ENCODE assay signal across 15 mouse cellular contexts in the genomic region with DNA sequence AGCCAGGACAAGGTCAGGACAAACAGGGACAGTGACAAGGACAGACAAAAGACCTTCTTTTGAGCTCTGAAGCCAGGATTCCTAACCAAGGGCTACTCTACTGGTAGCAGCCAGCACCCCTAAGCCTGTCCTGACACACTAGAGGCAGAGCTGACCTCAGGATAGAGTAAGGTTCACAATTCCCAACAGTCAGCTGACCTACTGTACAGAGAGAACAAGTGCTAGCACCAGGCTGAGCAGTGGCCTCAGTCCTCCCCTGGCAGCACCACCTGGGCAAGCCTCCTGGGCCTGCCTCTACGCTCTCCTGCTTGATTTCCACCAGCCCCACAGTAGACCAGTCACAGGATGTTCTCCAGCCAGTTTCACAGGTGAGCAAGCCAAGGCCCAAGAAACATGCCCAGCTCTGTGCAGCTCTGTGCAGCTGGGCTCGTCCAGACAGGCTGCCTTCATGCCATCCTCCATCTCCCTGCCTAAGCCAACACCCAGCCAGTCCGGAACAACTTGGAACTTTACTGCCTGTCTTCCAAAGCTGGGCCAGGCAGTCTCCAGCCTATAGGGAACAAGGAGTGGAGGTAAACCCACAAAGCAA. TPM values are rescaled to one million over a fixed set of nuclear protein-coding genes. Genes with fewer than 3 reads are reported as not detected.
DNase-seq lines count a peak whose midpoint lies in the region; ATAC-seq and TF ChIP-seq lines count a peak whose summit lies in the region.
"Had no signal": no experiment of that assay in that cellular context is flagged by ENCODE, and none has a peak within 500 bp of the region (broad histone marks: within the 10 kb centered on the region; RNA-seq: fewer than 3 reads in every experiment).

No protein-coding gene starts in this region.

- TF ChIP-seq CTCF in liver, postnatal 0 days (IDR thresholded peaks at IDR 0.05; ENCODE audit: low read depth), result no peak

- 91% methylated on average over 3 of the region's 3 CpGs for WGBS in hindbrain, embryonic 13.5 days
- 85% methylated on average over 3 of the region's 3 CpGs for WGBS in hindbrain, embryonic 12.5 days
- 82% methylated on average over 3 of the region's 3 CpGs for WGBS in liver, embryonic 15.5 days (ENCODE audit: insufficient replicate concordance)
- WGBS in liver, embryonic 11.5 days, result 87% methylated on average over 3 of the region's 3 CpGs
- WGBS in liver, postnatal 0 days (ENCODE audit: insufficient replicate concordance), result 84% methylated on average over 3 of the region's 3 CpGs

- H3K27ac ChIP-seq in hindbrain, embryonic 13.5 days, result no peak overlapping the region
- no peak overlapping the region for H3K27ac ChIP-seq in hindbrain, embryonic 12.5 days
- peak overlapping the region; percentile 54; the same call in 1 of the 2 replicates for H3K27ac ChIP-seq in liver, embryonic 15.5 days (replicated peaks)
- no peak overlapping the region for H3K27ac ChIP-seq in liver, embryonic 11.5 days (ENCODE audit: low read depth, low read length)
- H3K27ac ChIP-seq in liver, postnatal 0 days (ENCODE audit: low read depth), result peak overlapping the region; percentile 76
- H3K27ac ChIP-seq: limb, embryonic 12.5 days; neural tube, embryonic 12.5 days had no signal

- H3K36me3 ChIP-seq in hindbrain, embryonic 13.5 days, result peaks cover 85% of the 10 kb centered on the region
- H3K36me3 ChIP-seq in hindbrain, embryonic 12.5 days, result peaks cover 74% of the 10 kb centered on the region
- H3K36me3 ChIP-seq in liver, embryonic 15.5 days (replicated peaks), result peaks cover 88% of the 10 kb centered on the region
- peaks cover 12% of the 10 kb centered on the region for H3K36me3 ChIP-seq in liver, embryonic 11.5 days (ENCODE audit: control insufficient read depth, insufficient read depth, low read length)
- H3K36me3 ChIP-seq in liver, postnatal 0 days (replicated peaks; ENCODE audit: insufficient read depth, low read length), result peaks cover 79% of the 10 kb centered on the region

- no peak overlapping the region for H3K4me3 ChIP-seq in hindbrain, embryonic 13.5 days
- H3K4me3 ChIP-seq in hindbrain, embryonic 12.5 days, result no peak overlapping the region
- H3K4me3 ChIP-seq in liver, embryonic 15.5 days (replicated peaks), result no peak overlapping the region
- no peak overlapping the region for H3K4me3 ChIP-seq in liver, embryonic 11.5 days (ENCODE audit: low read depth, low read length)
- no peak overlapping the region for H3K4me3 ChIP-seq in liver, postnatal 0 days (ENCODE audit: low read depth, low read length)
- H3K4me3 ChIP-seq: erythroblast, embryonic 14.5 days; limb, embryonic 12.5 days; neural tube, embryonic 12.5 days had no signal

- DNase-seq in cerebellum, adult 11 months, result peak; percentile 29
- DNase-seq in cerebellum, postnatal 10 days, result no peak
- DNase-seq in liver, embryonic 11.5 days (ENCODE audit: low spot score), result no peak
- DNase-seq in liver, postnatal 0 days, result peak; percentile 26
- DNase-seq: adrenal gland, postnatal 25 days; layer of hippocampus, postnatal 36 days; midbrain, embryonic 14.5 days; thymus, adult 2 months had no signal

- no peaks in the 10 kb centered on the region for H3K9me3 ChIP-seq in hindbrain, embryonic 13.5 days
- no peaks in the 10 kb centered on the region for H3K9me3 ChIP-seq in hindbrain, embryonic 12.5 days (replicated peaks)
- no peaks in the 10 kb centered on the region for H3K9me3 ChIP-seq in liver, embryonic 15.5 days (replicated peaks)
- H3K9me3 ChIP-seq in liver, embryonic 11.5 days (ENCODE audit: control insufficient read depth, low read length), result no peaks in the 10 kb centered on the region
- H3K9me3 ChIP-seq in liver, postnatal 0 days (ENCODE audit: low read length), result no peaks in the 10 kb centered on the region
- H3K9me3 ChIP-seq: limb, embryonic 12.5 days; neural tube, embryonic 12.5 days had no signal

- ATAC-seq in hindbrain, embryonic 13.5 days (ENCODE audit: low FRiP score), result no peak
- ATAC-seq in hindbrain, embryonic 12.5 days (ENCODE audit: low FRiP score), result no peak
- ATAC-seq in liver, embryonic 15.5 days (ENCODE audit: insufficient read depth), result no peak
- ATAC-seq in liver, embryonic 11.5 days (replicated peaks; ENCODE audit: low FRiP score), result no peak
- peak; percentile 14 for ATAC-seq in liver, postnatal 0 days
- ATAC-seq in megakaryocyte, adult 5-6 weeks (ENCODE audit: poor library complexity, severe bottlenecking), result no peak

- H3K9ac ChIP-seq in hindbrain, embryonic 13.5 days, result peak overlapping the region; percentile 13; the same call in 1 of the 2 replicates
- no peak overlapping the region for H3K9ac ChIP-seq in hindbrain, embryonic 12.5 days
- H3K9ac ChIP-seq in liver, embryonic 15.5 days, result peak overlapping the region; percentile 29; the same call in 1 of the 2 replicates
- H3K9ac ChIP-seq in liver, embryonic 11.5 days (ENCODE audit: low read depth, low read length), result no peak overlapping the region
- peak overlapping the region; percentile 54 for H3K9ac ChIP-seq in liver, postnatal 0 days (replicated peaks)
- H3K9ac ChIP-seq: limb, embryonic 12.5 days; neural tube, embryonic 12.5 days had no signal

- no peak overlapping the region for H3K4me2 ChIP-seq in hindbrain, embryonic 13.5 days
- no peak overlapping the region for H3K4me2 ChIP-seq in hindbrain, embryonic 12.5 days (replicated peaks)
- H3K4me2 ChIP-seq in liver, embryonic 15.5 days, result peak overlapping the region; percentile 16; the same call in 1 of the 2 replicates
- no peak overlapping the region for H3K4me2 ChIP-seq in liver, embryonic 11.5 days
- H3K4me2 ChIP-seq in liver, postnatal 0 days (ENCODE audit: low read depth, low read length), result no peak overlapping the region
- H3K4me2 ChIP-seq: limb, embryonic 12.5 days; neural tube, embryonic 12.5 days had no signal

- no peaks in the 10 kb centered on the region for H3K27me3 ChIP-seq in hindbrain, embryonic 13.5 days
- no peaks in the 10 kb centered on the region for H3K27me3 ChIP-seq in hindbrain, embryonic 12.5 days
- no peaks in the 10 kb centered on the region for H3K27me3 ChIP-seq in liver, embryonic 15.5 days
- no peaks in the 10 kb centered on the region for H3K27me3 ChIP-seq in liver, embryonic 11.5 days (replicated peaks; ENCODE audit: control insufficient read depth, insufficient read depth, low read length)
- H3K27me3 ChIP-seq in liver, postnatal 0 days (ENCODE audit: insufficient read depth, low read length), result no peaks in the 10 kb centered on the region
- H3K27me3 ChIP-seq: limb, embryonic 12.5 days; neural tube, embryonic 12.5 days had no signal

- no peak for TF ChIP-seq EP300 in liver, postnatal 0 days (IDR thresholded peaks at IDR 0.05; ENCODE audit: low read depth)

- peaks cover 35% of the 10 kb centered on the region for H3K4me1 ChIP-seq in hindbrain, embryonic 13.5 days (replicated peaks)
- H3K4me1 ChIP-seq in hindbrain, embryonic 12.5 days, result peaks cover 14% of the 10 kb centered on the region
- H3K4me1 ChIP-seq in liver, embryonic 15.5 days (replicated peaks), result peaks cover 81% of the 10 kb centered on the region
- peaks cover 22% of the 10 kb centered on the region for H3K4me1 ChIP-seq in liver, embryonic 11.5 days (replicated peaks; ENCODE audit: control insufficient read depth, insufficient read depth, low read length)
- H3K4me1 ChIP-seq in liver, postnatal 0 days (ENCODE audit: insufficient read depth), result peaks cover 62% of the 10 kb centered on the region

RNA-seq across cellular contexts. Expression of gene Ulk1, which starts 8.8 kb away (rescaled TPM):
- 30.3 and 33.0 TPM in 2 replicates for polyA plus RNA-seq in hindbrain, embryonic 13.5 days (2015; fragmentation: Nextera tagmentation; extraction: Ambion mirVana)
- polyA plus RNA-seq in hindbrain, embryonic 12.5 days (2016; fragmentation: Nextera tagmentation; extraction: Ambion mirVana), result 35.4 and 38.1 TPM in 2 replicates
- polyA plus RNA-seq in liver, embryonic 15.5 days (2015; fragmentation: Nextera tagmentation; extraction: Ambion mirVana), result 11.6 and 15.2 TPM in 2 replicates
- polyA plus RNA-seq in liver, embryonic 11.5 days (2014; fragmentation: Nextera tagmentation; extraction: Ambion mirVana), result 13.8 and 15.7 TPM in 2 replicates
- polyA plus RNA-seq in liver, postnatal 0 days (2015; fragmentation: Nextera tagmentation; extraction: Ambion mirVana), result 7.9 and 8.1 TPM in 2 replicates
- 19.3 and 24.1 TPM in 2 replicates for total RNA-seq in megakaryocyte, adult 5-6 weeks (2015)
- total RNA-seq in megakaryocyte, adult 5-6 weeks (2017), result 7.6 and 10.0 TPM in 2 replicates

RNA-seq across cellular contexts. Expression of gene Pus1, which starts 20.7 kb away (rescaled TPM):
- 22.3 and 22.5 TPM in 2 replicates for polyA plus RNA-seq in hindbrain, embryonic 13.5 days (2015; fragmentation: Nextera tagmentation; extraction: Ambion mirVana)
- 23.4 and 24.1 TPM in 2 replicates for polyA plus RNA-seq in hindbrain, embryonic 12.5 days (2016; fragmentation: Nextera tagmentation; extraction: Ambion mirVana)
- polyA plus RNA-seq in liver, embryonic 15.5 days (2015; fragmentation: Nextera tagmentation; extraction: Ambion mirVana), result 28.9 and 33.2 TPM in 2 replicates
- 49.8 and 54.3 TPM in 2 replicates for polyA plus RNA-seq in liver, embryonic 11.5 days (2014; fragmentation: Nextera tagmentation; extraction: Ambion mirVana)
- 16.9 and 19.0 TPM in 2 replicates for polyA plus RNA-seq in liver, postnatal 0 days (2015; fragmentation: Nextera tagmentation; extraction: Ambion mirVana)
- 7.0 and 8.2 TPM in 2 replicates for total RNA-seq in megakaryocyte, adult 5-6 weeks (2015)
- 20.4 and 21.6 TPM in 2 replicates for total RNA-seq in megakaryocyte, adult 5-6 weeks (2017)

RNA-seq across cellular contexts. Expression of gene Ep400, which starts 30.6 kb away (rescaled TPM):
- polyA plus RNA-seq in hindbrain, embryonic 13.5 days (2015; fragmentation: Nextera tagmentation; extraction: Ambion mirVana), result 53.4 and 54.8 TPM in 2 replicates
- 55.4 and 61.4 TPM in 2 replicates for polyA plus RNA-seq in hindbrain, embryonic 12.5 days (2016; fragmentation: Nextera tagmentation; extraction: Ambion mirVana)
- polyA plus RNA-seq in liver, embryonic 15.5 days (2015; fragmentation: Nextera tagmentation; extraction: Ambion mirVana), result 20.0 and 21.3 TPM in 2 replicates
- polyA plus RNA-seq in liver, embryonic 11.5 days (2014; fragmentation: Nextera tagmentation; extraction: Ambion mirVana), result 42.2 and 44.5 TPM in 2 replicates
- polyA plus RNA-seq in liver, postnatal 0 days (2015; fragmentation: Nextera tagmentation; extraction: Ambion mirVana), result 9.3 and 10.6 TPM in 2 replicates
- total RNA-seq in megakaryocyte, adult 5-6 weeks (2015), result 80.0 and 87.2 TPM in 2 replicates
- 30.1 and 47.3 TPM in 2 replicates for total RNA-seq in megakaryocyte, adult 5-6 weeks (2017)

RNA-seq across cellular contexts. Expression of gene Hscb, which starts 38.4 kb away (rescaled TPM):
- 10.7 and 12.6 TPM in 2 replicates for polyA plus RNA-seq in hindbrain, embryonic 13.5 days (2015; fragmentation: Nextera tagmentation; extraction: Ambion mirVana)
- 18.5 and 21.4 TPM in 2 replicates for polyA plus RNA-seq in hindbrain, embryonic 12.5 days (2016; fragmentation: Nextera tagmentation; extraction: Ambion mirVana)
- polyA plus RNA-seq in liver, embryonic 15.5 days (2015; fragmentation: Nextera tagmentation; extraction: Ambion mirVana), result 51.9 and 60.4 TPM in 2 replicates
- 38.0 and 44.1 TPM in 2 replicates for polyA plus RNA-seq in liver, embryonic 11.5 days (2014; fragmentation: Nextera tagmentation; extraction: Ambion mirVana)
- 41.5 and 47.7 TPM in 2 replicates for polyA plus RNA-seq in liver, postnatal 0 days (2015; fragmentation: Nextera tagmentation; extraction: Ambion mirVana)
- 26.9 and 29.5 TPM in 2 replicates for total RNA-seq in megakaryocyte, adult 5-6 weeks (2015)
- 20.3 and 33.5 TPM in 2 replicates for total RNA-seq in megakaryocyte, adult 5-6 weeks (2017)

RNA-seq across cellular contexts. Expression of gene Chek2, which starts 38.6 kb away (rescaled TPM):
- polyA plus RNA-seq in hindbrain, embryonic 13.5 days (2015; fragmentation: Nextera tagmentation; extraction: Ambion mirVana), result 6.5 and 8.0 TPM in 2 replicates
- polyA plus RNA-seq in hindbrain, embryonic 12.5 days (2016; fragmentation: Nextera tagmentation; extraction: Ambion mirVana), result 18.3 and 18.4 TPM in 2 replicates
- 36.6 and 37.2 TPM in 2 replicates for polyA plus RNA-seq in liver, embryonic 15.5 days (2015; fragmentation: Nextera tagmentation; extraction: Ambion mirVana)
- polyA plus RNA-seq in liver, embryonic 11.5 days (2014; fragmentation: Nextera tagmentation; extraction: Ambion mirVana), result 62.6 and 68.2 TPM in 2 replicates
- polyA plus RNA-seq in liver, postnatal 0 days (2015; fragmentation: Nextera tagmentation; extraction: Ambion mirVana), result 9.2 and 13.2 TPM in 2 replicates
- total RNA-seq in megakaryocyte, adult 5-6 weeks (2015), result 22.7 and 24.7 TPM in 2 replicates
- total RNA-seq in megakaryocyte, adult 5-6 weeks (2017), result 22.1 and 24.0 TPM in 2 replicates

Comparison
In these comparisons a context has a peak if more than half of its experiments do, and no peak if none do; other contexts are left out.
1. DNase-seq: peak in cerebellum, adult 11 months (single experiment) and liver, postnatal 0 days (single experiment); none in cerebellum, postnatal 10 days (0 of 2) and liver, embryonic 11.5 days (single experiment).
2. H3K27ac ChIP-seq: peak in liver, embryonic 15.5 days (single experiment) and liver, postnatal 0 days (single experiment); none in hindbrain, embryonic 13.5 days (single experiment), hindbrain, embryonic 12.5 days (single experiment) and liver, embryonic 11.5 days (single experiment).
3. H3K9ac ChIP-seq: peak in hindbrain, embryonic 13.5 days (single experiment), liver, embryonic 15.5 days (single experiment) and liver, postnatal 0 days (single experiment); none in hindbrain, embryonic 12.5 days (single experiment) and liver, embryonic 11.5 days (single experiment).